Mouse (Mus musculus) retina, postnatal 1 day (tissue): Measurements from ENCODE around the gene Mta2.

ENCODE experiments used
- DNase-seq: peaks from one replicate; pipeline ENCODE4 v3.0.0-alpha.2; 2012

Mta2 gene

DNA sequence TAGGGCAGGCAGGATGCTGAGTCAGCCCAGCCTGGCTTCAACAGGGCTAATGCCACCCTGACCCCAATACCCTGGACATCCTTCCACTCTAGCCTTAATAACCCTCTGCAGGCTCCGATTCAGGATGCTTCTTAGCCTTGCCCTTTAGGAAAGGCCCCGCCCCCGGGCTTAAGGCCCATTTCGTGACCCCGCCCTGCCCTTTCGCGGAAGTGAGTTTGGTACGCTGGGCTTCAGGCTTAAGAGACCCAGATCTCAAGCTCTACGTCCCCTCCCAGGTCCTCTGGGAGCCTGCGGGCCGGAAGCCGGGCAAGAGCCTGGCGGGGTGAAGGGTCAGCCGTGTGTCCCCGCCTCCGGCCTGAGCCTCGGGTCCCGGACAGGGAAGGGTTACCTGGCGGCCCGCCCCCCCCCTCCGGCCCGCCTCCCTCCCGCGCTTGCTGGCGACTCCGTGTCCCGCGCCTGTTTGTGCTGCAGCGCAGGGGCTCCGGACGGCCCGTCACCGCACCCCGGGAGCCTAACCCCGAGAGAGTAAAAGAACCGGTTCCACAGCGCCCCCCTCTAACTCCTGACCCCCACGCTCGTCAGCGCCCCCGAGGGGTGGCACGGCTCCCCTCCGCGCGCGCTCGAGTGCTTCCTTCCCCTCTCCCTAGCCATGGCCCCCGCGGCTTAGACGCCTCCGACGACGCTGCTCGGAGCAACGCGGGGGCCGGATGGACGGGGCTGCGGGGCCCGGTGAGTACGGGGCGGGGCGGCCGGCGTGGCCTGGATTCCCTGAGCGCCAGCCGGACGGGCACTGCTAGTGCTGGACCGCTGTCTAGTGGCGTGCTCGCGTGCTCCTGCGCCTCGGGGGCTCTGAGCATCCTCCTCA, 12.2 kb upstream of the Mta2 start, which contains the start of the genes Rom1 and Eml3:
TSS of gene Rom1 (minus strand) at position 133 of the 865 bp plus-strand sequence.
TSS of gene Eml3 (plus strand) at position 329 of the 865 bp plus-strand sequence.
- peak; percentile 95 for DNase-seq

GRCm38 (mm10) chr19:8930117-8930516, 11.6 kb upstream of the Mta2 start:
- no peak for DNase-seq

DNA sequence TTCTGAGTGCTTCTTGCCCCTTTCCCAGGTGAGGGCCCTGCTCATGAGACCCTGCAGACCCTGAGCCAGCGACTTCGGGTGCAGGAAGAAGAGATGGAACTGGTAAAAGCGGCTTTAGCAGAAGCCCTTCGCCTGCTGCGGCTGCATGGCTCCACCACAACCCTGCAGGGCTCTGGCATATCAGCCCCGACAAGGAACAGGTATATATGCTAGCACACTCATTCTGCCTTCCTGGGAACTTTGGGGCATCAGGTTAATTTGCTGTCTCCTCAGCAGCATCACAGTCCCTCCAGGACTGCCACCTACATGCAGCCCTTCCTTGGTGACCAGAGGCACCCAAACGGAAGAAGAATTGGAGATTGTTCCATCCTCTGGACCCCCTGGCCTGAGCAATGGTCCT, 10.9 kb upstream of the Mta2 start:
- no peak for DNase-seq

- DNase-seq, result no peak
These were observed 4.9 kb upstream of the Mta2 start for GRCm38 (mm10) chr19:8936736-8937135.

DNA sequence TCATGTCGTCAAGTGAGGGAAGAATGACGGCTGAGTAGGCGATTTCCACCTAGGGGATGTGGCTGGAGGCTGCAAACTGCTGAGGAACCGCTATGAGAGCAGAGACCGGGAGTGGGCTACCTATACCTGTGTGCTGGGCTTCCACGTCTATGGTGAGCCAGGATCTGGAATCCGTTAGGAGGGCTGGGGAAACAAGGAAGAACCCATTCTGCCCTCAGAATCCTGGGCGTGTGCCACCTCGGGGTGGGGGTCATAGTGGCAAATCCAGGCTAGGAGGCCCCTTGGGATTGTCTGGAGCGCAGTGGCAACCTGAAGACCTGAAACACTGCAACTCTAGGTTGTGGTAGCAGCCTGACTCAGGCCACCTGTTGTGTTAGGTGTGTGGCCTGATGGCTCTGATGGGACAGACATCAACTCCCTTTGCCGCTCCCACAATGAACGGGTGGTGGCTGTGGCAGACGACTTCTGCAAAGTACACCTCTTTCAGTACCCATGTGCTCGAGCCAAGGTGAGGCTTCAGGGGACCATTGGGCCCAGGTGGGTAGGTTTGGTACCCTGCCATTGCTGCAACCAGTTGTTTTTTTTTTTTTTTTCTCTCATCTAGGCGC, 1.0 kb upstream of the Mta2 start:
- no peak for DNase-seq

DNA sequence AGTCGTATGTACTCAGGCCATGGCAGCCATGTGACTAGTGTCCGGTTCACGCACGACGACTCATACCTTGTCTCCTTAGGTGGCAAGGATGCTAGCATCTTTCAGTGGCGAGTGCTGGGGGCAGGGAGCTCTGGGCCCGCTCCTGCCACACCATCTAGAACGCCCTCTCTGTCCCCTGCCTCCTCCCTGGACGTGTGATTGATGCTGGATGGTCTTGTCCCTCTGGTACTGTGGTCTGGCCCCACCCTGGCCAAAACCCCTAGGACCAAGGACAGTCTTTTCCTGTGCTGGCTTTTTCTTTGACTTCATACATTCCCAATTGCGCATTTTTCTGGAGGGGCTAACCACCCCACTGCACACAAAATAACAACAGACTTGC, 550 bp upstream of the Mta2 start:
- no peak for DNase-seq

GRCm38 (mm10) chr19:8942276-8942964, 745 bp downstream of the Mta2 start:
- no peak for DNase-seq

DNA sequence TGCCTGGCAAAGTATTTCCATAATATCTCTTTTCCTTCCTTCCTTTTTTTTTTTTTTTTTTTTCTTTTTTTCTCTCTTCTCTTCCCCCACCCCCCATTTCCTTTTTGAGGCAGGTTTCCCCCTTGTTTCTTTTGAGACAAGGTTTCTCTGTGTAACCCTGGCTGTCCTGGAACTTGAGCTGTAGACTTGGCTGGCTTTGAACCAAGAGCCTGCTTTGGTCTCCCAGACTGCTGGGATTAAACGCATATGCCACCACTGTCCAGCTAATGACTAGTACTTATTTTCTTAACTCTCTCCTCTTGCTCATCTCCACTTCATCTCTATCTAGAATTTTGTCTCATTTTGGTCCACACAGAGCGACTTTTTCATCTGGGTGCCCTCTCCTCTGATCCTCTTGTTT, 1.4 kb downstream of the Mta2 start:
- no peak for DNase-seq

DNA sequence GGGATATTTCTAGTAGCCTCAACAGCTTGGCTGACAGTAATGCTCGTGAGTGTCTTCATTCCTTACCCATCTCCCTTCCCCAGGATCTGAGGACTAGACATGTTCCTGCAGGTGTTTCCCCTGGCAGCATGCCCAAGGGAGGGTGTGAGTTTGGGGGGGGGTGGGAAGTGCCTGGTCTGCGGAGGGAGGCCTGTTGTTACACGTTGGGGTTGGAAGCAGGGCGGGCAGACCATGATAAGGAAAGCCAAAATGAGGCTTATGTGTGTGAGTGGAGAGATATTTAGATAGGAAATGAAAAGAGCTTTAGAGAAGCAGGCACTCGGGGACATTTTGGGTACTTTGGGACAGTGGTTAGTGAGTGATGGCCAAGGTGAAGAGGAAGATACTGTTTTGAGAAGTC, 2.4 kb downstream of the Mta2 start:
- DNase-seq, result no peak

- DNase-seq, result peak; percentile 83
These were observed 3.1 kb downstream of the Mta2 start for GRCm38 (mm10) chr19:8944750-8945149.

DNA sequence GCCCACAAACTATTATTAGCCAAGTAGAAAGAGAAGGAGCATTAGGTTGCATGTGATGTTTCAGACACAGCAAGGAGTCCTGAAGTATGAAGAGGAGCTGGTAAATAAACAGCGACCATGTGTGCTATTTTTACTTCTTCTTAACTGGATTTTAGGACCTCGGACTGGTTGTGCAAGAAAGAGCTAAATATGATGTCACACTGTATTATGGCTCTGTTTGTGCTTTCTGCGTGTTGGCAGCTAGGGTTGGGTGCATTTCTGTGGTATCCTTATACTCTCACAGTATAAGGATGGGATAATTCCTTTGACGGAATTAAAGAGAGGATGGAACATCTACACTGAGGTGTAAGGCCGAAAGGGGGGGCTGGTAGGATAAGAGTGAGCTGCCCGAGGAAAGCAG, 3.6 kb downstream of the Mta2 start:
- no peak for DNase-seq

DNA sequence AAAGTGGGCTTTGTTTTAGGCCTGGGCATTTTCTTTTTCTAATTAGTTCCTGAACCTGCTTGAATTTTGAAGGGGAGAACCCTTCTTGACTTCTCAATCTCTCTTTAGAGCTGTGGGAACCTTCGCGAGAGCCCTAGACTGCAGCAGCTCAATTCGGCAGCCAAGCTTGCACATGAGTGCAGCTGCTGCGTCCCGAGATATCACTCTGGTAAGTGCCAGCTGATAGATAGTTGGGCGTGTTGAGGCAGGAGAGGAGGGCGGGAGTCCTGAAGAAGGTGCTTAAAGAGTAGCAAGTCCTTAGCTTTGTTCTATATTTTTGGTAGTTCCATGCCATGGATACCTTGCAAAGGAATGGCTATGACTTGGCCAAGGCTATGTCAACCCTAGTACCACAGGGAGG, 5.3 kb downstream of the Mta2 start:
- DNase-seq, result no peak

DNA sequence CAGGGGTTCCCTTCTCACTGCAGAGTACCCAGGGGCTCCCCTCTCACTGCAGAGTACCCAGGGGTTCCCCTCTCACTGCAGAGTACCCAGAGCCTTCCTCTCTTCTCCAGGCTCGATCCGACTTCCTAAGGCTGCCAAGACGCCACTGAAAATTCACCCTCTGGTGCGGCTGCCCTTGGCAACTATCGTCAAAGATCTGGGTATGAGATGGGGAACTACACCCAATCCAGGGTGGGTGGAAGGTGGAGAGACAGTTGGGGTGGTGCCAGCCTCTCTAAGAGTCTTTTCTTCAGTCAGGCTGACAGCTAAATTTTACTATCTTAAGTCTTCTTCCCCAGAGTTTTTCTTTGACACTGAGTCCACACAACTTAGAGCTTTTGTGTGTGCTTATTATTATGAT, 8.5 kb downstream of the Mta2 start:
- no peak for DNase-seq

- no peak for DNase-seq
These were observed 10.6 kb downstream of the Mta2 start for GRCm38 (mm10) chr19:8952241-8952640.

- DNase-seq, result peak; percentile 98
These were observed 11.7 kb downstream of the Mta2 start, which contains the start of gene Tut1 for GRCm38 (mm10) chr19:8953135-8954039. Gene Tut1 (plus strand): TSS chr19:8953847.

- peak; percentile 6 for DNase-seq
These were observed 12.5 kb downstream of the Mta2 start for GRCm38 (mm10) chr19:8954171-8954570.

DNA sequence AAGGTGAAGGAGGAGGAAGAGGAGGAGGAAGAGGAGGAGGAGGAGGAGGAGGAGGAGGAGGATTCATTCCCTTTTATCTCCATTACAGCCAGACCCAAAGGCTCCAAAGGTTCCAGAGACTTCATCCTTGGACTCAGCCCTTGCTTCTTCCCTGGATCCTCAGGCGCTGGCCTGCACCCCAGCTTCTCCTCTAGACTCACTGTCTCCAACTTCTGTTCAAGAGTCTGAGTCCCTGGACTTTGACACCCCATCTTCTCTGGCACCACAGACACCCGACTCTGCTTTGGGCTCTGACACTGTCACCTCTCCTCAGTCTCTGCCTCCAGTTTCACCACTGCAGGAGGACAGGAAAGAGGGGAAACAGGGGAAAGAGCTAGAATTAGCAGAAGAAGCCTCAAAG, 20.6 kb downstream of the Mta2 start:
- DNase-seq, result no peak

GRCm38 (mm10) chr19:8965075-8965474, 23.4 kb downstream of the Mta2 start:
- no peak for DNase-seq

GRCm38 (mm10) chr19:8965771-8966170, 24.1 kb downstream of the Mta2 start:
- DNase-seq, result no peak

- DNase-seq, result no peak
These were observed 24.5 kb downstream of the Mta2 start for GRCm38 (mm10) chr19:8966198-8966589.

DNA sequence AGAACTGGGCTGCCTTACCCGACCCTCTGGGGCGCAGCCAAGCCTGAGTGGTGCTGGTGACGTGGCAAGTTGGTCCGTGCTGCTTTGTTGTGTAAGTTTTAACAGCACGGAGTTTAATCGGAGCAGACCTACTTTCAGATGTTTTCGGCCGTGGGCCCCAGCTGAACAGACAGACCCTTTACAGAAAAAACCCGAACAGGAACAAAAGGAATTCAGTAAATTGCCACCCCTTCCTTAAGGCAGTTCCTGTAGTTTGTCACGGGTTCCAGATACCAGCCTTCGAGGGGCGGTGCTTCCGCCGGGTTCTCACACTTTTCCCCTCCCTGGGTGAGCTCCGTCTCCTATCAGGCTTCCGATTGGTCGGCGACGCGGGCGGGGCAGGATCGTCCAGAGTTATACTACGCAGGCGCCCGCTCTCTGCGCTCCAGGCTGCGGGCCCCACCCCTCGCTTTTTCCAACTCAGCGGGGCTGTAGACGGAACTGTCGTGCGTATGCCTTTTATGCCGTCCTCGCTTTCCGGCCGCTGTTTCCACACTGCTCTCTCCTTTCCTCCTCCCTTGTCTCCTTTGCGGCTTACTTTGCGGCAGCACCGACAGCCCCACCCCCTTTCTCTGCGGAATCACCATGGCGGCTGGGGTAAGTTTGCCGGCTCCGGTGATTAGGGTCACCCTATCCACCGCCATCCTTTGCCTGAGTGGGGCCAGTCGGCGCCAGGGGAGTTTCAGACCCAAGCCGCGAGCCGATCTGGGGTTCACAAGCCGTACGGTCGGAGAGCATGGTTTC, 25.1 kb downstream of the Mta2 start, which contains the start of gene Eef1g:
TSS of gene Eef1g (plus strand) at position 452 of the 783 bp plus-strand sequence.
- DNase-seq, result peak; percentile 100

DNA sequence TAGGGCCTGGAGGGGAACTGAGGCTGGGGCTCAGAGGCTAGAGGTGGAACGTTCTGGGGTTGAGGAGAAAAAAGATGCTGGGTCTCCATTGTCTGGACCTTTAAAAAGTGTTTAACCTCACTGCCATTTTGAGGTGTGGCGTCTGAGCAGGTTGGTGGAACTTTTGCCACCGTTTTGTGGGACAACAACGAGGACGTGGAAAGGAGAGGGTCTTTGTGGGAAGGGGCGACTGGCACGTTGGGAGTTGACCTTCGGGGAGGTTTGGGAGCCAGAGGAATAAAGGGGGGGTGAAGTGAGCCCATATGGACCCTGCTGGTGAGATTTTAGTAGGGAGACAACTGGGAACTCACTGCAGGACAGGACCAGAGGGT, 25.7 kb downstream of the Mta2 start:
- no peak for DNase-seq
